Mouse (Mus musculus) intestine, embryonic 16.5 days (tissue): ENCODE measurements around the gene Anapc16. TPM values are rescaled to one million over a fixed set of nuclear protein-coding genes. Genes with fewer than 3 reads are reported as not detected.

ENCODE experiments used
- ATAC-seq: fragments of 200-750 bp; cut with Nextera tagmentation; 2 replicates; pipeline ENCODE4 v1.8.0; 2017; ENCODE audit warnings: moderate TSS enrichment, moderate library complexity
- H3K27ac ChIP-seq: fragments of 300-500 bp; sonication (generic); 2 replicates; pipeline ENCODE4 v1.5.1; 2014; ENCODE audit warnings: mild to moderate bottlenecking, low read length
- H3K27me3 ChIP-seq: fragments of 300-500 bp; sonication (generic); replicated peaks from 2 replicates; pipeline ENCODE4 v1.6.1; 2014; ENCODE audit warnings: low read length, control low read depth, mixed read lengths; ENCODE audit not compliant: control insufficient read depth, insufficient read depth
- H3K36me3 ChIP-seq: fragments of 300-500 bp; sonication (generic); 2 replicates; pipeline ENCODE4 v1.6.1; 2014; ENCODE audit warnings: low read length, control low read depth; ENCODE audit not compliant: control insufficient read depth, insufficient read depth
- H3K4me1 ChIP-seq: fragments of 300-500 bp; sonication (generic); 2 replicates; pipeline ENCODE4 v1.6.1; 2014; ENCODE audit warnings: low read length, control low read depth, mixed read lengths; ENCODE audit not compliant: control insufficient read depth, insufficient read depth
- H3K4me2 ChIP-seq: fragments of 300-500 bp; sonication (generic); 2 replicates; pipeline ENCODE4 v1.6.1; 2014; ENCODE audit warnings: low read depth, low read length, control low read depth
- H3K4me3 ChIP-seq: fragments of 300-500 bp; sonication (generic); 2 replicates; pipeline ENCODE4 v1.5.1; 2014; ENCODE audit warnings: mild to moderate bottlenecking, low read length
- H3K9ac ChIP-seq: fragments of 300-500 bp; sonication (generic); 2 replicates; pipeline ENCODE4 v1.6.1; 2014; ENCODE audit warnings: low read depth, low read length
- H3K9me3 ChIP-seq: fragments of 300-500 bp; sonication (generic); 2 replicates; pipeline ENCODE4 v1.6.1; 2016; ENCODE audit warnings: low read length, control low read depth; ENCODE audit not compliant: control insufficient read depth
- WGBS: fragments of 180-500 bp; shearing (Covaris S2); extraction: QIAGEN DNeasy Blood & Tissue Kit; methylation state at CpG from one replicate; pipeline ENCODE4 v1.1.7; 2014; 5-methylcytosine and 5-hydroxymethylcytosine counted together
- polyA plus RNA-seq: library from polyadenylated mRNA; unstranded; fragments of >200 nt; fragmentation: Nextera tagmentation; extraction: Ambion mirVana; gene quantifications from 2 replicates; pipeline ENCODE4 v1.2.1, GENCODE M21; 2015

Gene Anapc16
- polyA plus RNA-seq, 1 experiment from 2014 or later = 97.8 TPM

GRCm38 (mm10) chr10:59978401-59978800, 24.5 kb downstream of the Anapc16 start:
- Histone ChIP-seq H3K4me1 (peaks cover 37% of the 10 kb centered on the region), H3K4me3 (no peak overlapping the region), H3K4me2 (no peak overlapping the region), H3K9me3 (no peaks in the 10 kb centered on the region), H3K36me3 (no peaks in the 10 kb centered on the region), H3K9ac (no peak overlapping the region), H3K27me3 (no peaks in the 10 kb centered on the region), H3K27ac (peak overlapping the region; percentile 77)
- WGBS = 63% methylated on average over 2 of the region's 2 CpGs
- ATAC-seq = no peak

DNA sequence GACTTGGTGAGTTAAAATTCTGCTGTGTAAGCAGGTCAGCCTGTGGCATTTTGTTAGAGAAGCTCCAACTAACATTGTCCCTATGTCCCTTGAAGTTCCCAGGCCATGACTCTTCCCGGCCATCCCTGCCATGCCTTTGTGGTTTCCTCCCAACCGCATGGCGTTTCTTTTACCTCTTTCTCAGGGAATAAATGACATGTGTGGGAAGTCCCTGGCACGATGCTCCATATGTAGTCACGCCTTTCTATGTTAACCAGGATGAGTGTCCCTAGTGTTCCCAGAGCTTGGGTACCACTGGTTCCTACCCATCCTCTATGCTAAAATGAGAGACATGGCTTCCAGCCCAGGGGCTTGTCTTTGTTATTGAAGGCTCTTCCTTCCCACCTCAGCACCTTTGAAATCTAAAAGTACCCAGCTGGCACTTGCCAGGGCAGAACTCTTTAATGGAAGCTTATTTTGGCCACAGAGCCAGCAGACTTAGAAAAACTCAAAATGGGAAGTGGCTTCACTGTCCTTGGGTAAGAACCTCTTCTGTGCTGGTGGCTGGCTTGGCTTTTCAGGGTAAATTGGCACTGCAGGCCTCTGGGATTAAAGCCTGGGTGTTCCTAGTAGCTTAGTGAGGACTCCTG, 25.1 kb downstream of the Anapc16 start:
- no peaks in the 10 kb centered on the region for H3K27me3 ChIP-seq
- H3K9me3 ChIP-seq = no peaks in the 10 kb centered on the region
- peak overlapping the region; percentile 77; the same call in 1 of the 2 replicates for H3K27ac ChIP-seq
- H3K4me2 ChIP-seq = no peak overlapping the region
- H3K4me3 ChIP-seq = no peak overlapping the region
- 87% methylated on average over 5 of the region's 5 CpGs for WGBS
- peaks cover 41% of the 10 kb centered on the region for H3K4me1 ChIP-seq
- no peaks in the 10 kb centered on the region for H3K36me3 ChIP-seq
- H3K9ac ChIP-seq = no peak overlapping the region
- ATAC-seq = no peak

GRCm38 (mm10) chr10:59977141-59977540, 25.8 kb downstream of the Anapc16 start:
- Histone ChIP-seq H3K27ac (no peak overlapping the region), H3K9me3 (no peaks in the 10 kb centered on the region), H3K27me3 (no peaks in the 10 kb centered on the region), H3K4me2 (no peak overlapping the region), H3K4me3 (no peak overlapping the region), H3K36me3 (no peaks in the 10 kb centered on the region), H3K4me1 (peaks cover 45% of the 10 kb centered on the region), H3K9ac (no peak overlapping the region)
- no peak for ATAC-seq
- 61% methylated on average over 2 of the region's 4 CpGs for WGBS

- no peak overlapping the region for H3K4me3 ChIP-seq
- H3K9me3 ChIP-seq = no peaks in the 10 kb centered on the region
- H3K4me1 ChIP-seq = peaks cover 60% of the 10 kb centered on the region
- H3K27me3 ChIP-seq = no peaks in the 10 kb centered on the region
- H3K4me2 ChIP-seq = no peak overlapping the region
- no peak for ATAC-seq
- no peaks in the 10 kb centered on the region for H3K36me3 ChIP-seq
- H3K9ac ChIP-seq = no peak overlapping the region
- peak overlapping the region; percentile 71 for H3K27ac ChIP-seq
- 40% methylated on average over 3 of the region's 3 CpGs for whole genome bisulfite sequencing
These were observed 28.1 kb downstream of the Anapc16 start for GRCm38 (mm10) chr10:59974786-59975185.

GRCm38 (mm10) chr10:59974191-59974664, 28.7 kb downstream of the Anapc16 start:
- no peaks in the 10 kb centered on the region for H3K36me3 ChIP-seq
- H3K9ac ChIP-seq = peak overlapping the region; percentile 35; the same call in 1 of the 2 replicates
- H3K4me2 ChIP-seq = no peak overlapping the region
- WGBS = 12% methylated on average over 6 of the region's 6 CpGs
- H3K27ac ChIP-seq = peak overlapping the region; percentile 71
- H3K9me3 ChIP-seq = no peaks in the 10 kb centered on the region
- peak; percentile 25 for ATAC-seq
- H3K4me3 ChIP-seq = no peak overlapping the region
- peaks cover 55% of the 10 kb centered on the region for H3K4me1 ChIP-seq
- H3K27me3 ChIP-seq = no peaks in the 10 kb centered on the region

- Histone ChIP-seq H3K27me3 (no peaks in the 10 kb centered on the region), H3K4me3 (no peak overlapping the region), H3K4me2 (no peak overlapping the region), H3K4me1 (peaks cover 47% of the 10 kb centered on the region), H3K9ac (no peak overlapping the region), H3K27ac (peak overlapping the region; percentile 71), H3K36me3 (no peaks in the 10 kb centered on the region), H3K9me3 (no peaks in the 10 kb centered on the region)
- WGBS = 76% methylated on average over 4 of the region's 4 CpGs
- no peak for ATAC-seq
These were observed 29.5 kb downstream of the Anapc16 start for GRCm38 (mm10) chr10:59973400-59973799.

DNA sequence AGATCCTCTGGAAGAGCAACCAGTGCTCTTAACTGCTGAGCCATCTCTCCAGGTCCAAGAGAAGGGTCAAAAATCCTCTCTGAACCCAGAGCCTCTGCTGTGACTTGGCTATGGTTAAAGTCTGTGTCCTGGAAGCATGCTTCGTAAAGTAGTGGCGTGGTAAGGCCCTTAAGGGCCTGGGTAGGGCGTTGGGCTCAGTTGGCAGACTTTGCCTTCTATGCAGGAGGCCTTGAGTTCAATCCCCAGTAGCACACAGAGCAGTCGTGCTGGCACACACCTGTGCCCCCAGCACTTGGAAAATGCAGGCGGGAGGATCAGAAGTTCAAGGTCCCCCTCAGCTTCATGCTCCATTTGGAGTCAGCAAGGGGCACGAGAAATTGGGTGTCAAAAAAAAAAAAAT, 29.9 kb downstream of the Anapc16 start:
- ATAC-seq = no peak
- H3K4me2 ChIP-seq = no peak overlapping the region
- peak overlapping the region; percentile 73 for H3K27ac ChIP-seq
- WGBS = 66% methylated on average over 6 of the region's 6 CpGs
- H3K9ac ChIP-seq = no peak overlapping the region
- H3K9me3 ChIP-seq = no peaks in the 10 kb centered on the region
- H3K27me3 ChIP-seq = no peaks in the 10 kb centered on the region
- no peak overlapping the region for H3K4me3 ChIP-seq
- peaks cover 43% of the 10 kb centered on the region for H3K4me1 ChIP-seq
- no peaks in the 10 kb centered on the region for H3K36me3 ChIP-seq

DNA sequence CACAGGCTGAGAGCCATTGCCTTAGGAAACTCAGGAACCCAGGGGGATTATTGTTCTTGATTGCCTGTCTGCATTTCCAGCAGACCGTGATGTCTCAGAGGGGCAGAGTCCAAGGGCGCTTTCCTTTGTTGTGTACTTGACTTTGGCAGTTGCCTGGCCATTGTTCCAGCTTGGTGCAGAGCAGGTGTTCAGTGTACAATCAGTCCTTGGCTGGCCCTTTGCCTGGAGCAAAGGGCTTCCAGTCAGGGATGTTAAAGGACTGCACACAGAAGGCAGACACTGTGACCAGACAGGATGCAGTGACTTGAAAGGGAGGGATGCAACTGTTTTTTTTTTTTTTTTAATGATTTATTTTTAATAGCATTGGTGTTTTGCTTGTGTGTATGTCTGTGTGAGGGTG, 30.4 kb downstream of the Anapc16 start:
- H3K4me1 ChIP-seq = peaks cover 40% of the 10 kb centered on the region
- no peaks in the 10 kb centered on the region for H3K27me3 ChIP-seq
- ATAC-seq = peak; percentile 42
- no peak overlapping the region for H3K27ac ChIP-seq
- 60% methylated on average over 2 of the region's 2 CpGs for WGBS
- H3K4me3 ChIP-seq = no peak overlapping the region
- no peak overlapping the region for H3K9ac ChIP-seq
- H3K9me3 ChIP-seq = no peaks in the 10 kb centered on the region
- no peak overlapping the region for H3K4me2 ChIP-seq
- H3K36me3 ChIP-seq = no peaks in the 10 kb centered on the region

- Histone ChIP-seq H3K9ac (no peak overlapping the region), H3K4me3 (no peak overlapping the region), H3K4me1 (peaks cover 40% of the 10 kb centered on the region), H3K27me3 (no peaks in the 10 kb centered on the region), H3K36me3 (no peaks in the 10 kb centered on the region), H3K9me3 (no peaks in the 10 kb centered on the region), H3K4me2 (no peak overlapping the region), H3K27ac (no peak overlapping the region)
- ATAC-seq = no peak
- 87% methylated on average over 8 of the region's 8 CpGs for WGBS
These were observed 31.1 kb downstream of the Anapc16 start for GRCm38 (mm10) chr10:59971813-59972212.
